Mouse (Mus musculus): ENCODE measurements around the gene Aipl1.
A peak's percentile ranks its signal among the peaks of the same experiment; 100 is the strongest.
"Not testable (repeated sequence)": the region's sequence is repeated elsewhere in the genome, so short reads cannot be mapped to it uniquely, and the experiment has no call there.

The Aipl1 gene

GRCm38 (mm10) chr11:72016518-72017252, 20.6 kb downstream of the Aipl1 start:
- no peak for DNase-seq (ENCODE audit: extremely low spot score)

DNA sequence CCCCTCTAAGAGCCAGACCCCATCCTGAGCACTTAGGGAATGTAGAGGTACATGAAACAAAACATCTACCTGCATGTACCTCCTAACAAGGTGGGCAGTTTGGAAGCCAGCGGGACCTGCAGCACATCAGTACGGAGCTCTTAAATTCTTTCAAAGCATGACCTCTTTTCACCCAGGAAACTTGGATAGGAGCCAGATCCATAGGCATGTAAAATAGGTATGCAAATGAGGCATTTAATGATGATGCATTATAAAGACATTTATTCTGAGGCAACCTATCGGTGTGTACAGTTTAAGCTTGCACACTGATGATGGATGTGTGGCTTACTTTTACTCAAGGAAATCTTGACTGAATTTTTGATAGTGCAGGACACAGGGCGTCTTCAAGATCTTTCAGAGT, 22.6 kb downstream of the Aipl1 start:
- no peak for DNase-seq (ENCODE audit: extremely low spot score)

GRCm38 (mm10) chr11:72011955-72012354, 25.4 kb downstream of the Aipl1 start:
- no peak for DNase-seq (ENCODE audit: extremely low spot score)

DNA sequence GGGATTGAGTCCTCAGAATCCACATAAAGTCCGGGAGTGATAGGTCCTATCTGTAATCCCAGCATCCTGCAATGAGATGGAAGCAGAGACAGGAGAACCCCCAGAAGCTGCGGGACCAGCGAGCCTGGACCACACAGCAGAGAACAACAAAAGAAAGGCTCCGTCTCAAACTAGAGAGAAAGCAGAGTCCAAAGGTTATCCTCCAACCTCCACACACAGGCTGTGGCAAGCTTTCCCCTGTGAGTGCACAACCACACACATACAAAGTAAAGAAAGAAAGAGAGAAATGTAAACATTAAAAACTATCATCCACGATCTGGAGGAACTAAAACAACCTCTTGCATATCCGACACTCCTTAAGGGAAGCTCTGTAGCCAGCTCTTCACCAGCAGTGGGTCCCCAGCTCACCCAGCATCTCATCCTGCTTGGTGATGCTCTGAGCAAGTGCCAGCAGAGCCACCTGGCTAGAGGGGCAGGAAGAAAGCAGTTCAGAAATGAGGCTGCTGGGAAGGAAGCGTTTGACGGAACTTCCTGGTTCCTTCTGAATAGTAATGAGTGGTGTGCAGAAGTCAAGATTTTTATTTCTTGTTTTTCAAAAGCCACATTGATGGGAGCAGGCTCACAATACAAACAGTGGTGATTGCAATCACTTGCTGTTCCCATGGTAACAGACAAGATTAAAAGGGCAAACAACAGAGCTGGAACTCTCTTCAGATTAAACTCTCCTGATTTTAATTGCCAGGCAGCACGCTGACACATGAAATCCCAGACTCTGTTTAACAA, 26.2 kb downstream of the Aipl1 start:
- no peak for DNase-seq (ENCODE audit: extremely low spot score)

- DNase-seq (ENCODE audit: extremely low spot score), result no peak
These were observed 26.9 kb downstream of the Aipl1 start for GRCm38 (mm10) chr11:72010367-72010766.

GRCm38 (mm10) chr11:72005547-72005946, 31.8 kb downstream of the Aipl1 start:
- DNase-seq (ENCODE audit: extremely low spot score), result no peak

- DNase-seq (ENCODE audit: extremely low spot score), result no peak
These were observed 34.1 kb downstream of the Aipl1 start for GRCm38 (mm10) chr11:72003171-72003570.

DNA sequence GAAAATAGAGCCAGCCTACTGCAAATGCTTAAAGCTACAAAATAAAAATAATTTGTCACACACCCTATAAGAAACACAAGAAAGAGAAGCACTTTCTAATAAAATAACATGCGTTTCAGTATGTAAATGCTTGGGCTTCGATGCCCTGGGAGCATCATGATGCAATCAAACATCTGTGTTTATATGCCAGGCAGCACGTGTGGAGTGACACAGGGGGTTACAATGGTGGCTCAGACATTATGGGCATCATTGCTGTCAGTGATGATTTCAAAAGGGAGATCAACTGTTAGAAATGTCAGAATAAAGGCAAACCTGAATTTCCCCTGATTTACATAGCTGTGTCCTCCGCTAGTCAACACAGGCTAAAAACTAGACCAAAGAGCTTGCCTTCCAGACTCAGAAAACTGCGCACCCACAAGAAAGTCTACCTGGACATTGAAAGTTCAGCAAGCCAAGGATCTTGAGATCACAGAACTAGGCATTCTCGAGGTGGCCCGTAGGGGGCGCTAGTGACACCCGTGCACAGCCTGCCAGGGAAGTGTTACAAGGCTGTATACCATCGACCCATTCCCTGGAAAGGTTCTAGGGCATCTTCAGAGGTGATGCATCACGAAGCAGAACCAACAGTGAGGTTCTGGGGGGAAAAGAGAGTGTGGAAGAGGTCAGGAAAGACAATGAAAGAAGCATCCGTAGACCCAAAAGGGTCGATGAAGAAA, 35.0 kb downstream of the Aipl1 start:
- no peak for DNase-seq (ENCODE audit: extremely low spot score)

- DNase-seq (ENCODE audit: extremely low spot score), result no peak
These were observed 37.1 kb downstream of the Aipl1 start for GRCm38 (mm10) chr11:72000194-72000593.

- DNase-seq (ENCODE audit: extremely low spot score), result no peak
These were observed 40.5 kb downstream of the Aipl1 start for GRCm38 (mm10) chr11:71996805-71997204.

- DNase-seq (ENCODE audit: extremely low spot score), result peak; percentile 41
These were observed 41.3 kb downstream of the Aipl1 start for GRCm38 (mm10) chr11:71995968-71996511.

DNA sequence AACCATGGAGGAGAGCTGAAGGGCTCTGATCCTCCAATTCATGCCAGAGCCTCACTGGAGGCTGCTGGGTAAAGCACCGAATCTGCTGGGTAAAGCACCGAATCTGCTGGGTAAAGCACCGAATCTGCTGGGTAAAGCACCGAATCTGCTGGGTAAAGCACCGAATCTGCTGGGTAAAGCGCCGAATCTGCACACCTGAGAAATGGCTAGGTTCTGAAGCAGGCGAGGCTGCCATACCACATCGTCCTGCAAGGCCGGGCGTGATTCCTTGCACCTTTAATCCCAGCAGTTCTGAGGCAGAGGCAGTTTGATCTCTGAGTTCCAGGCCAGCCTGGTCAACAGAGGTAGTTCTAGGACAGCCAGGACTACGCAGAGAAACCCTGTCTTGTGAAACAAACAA, 44.9 kb downstream of the Aipl1 start:
- DNase-seq (ENCODE audit: extremely low spot score), result no peak

DNA sequence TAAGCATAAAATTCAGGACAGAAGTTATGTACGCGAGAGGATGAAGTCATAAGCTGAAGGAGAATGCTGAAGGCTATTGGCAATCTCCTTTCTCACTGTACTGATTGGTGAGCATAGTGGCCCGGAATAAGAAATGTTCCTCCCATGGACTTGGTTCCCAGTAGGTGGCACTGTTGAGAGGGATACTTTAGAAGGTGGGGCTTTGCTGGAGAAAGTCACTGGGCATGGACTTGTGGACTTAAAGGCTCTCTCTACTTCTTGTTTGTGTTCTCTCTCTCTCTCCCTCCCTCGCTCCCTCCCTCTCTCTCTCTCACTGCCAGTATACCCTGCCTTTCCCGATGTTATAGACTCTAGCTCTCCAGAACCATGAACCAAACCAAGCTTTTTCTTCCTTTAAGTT, 45.8 kb downstream of the Aipl1 start:
- peak; percentile 54 for DNase-seq (ENCODE audit: extremely low spot score)

- DNase-seq (ENCODE audit: extremely low spot score), result not testable (repeated sequence)
These were observed 47.9 kb downstream of the Aipl1 start for GRCm38 (mm10) chr11:71989407-71989806.

- no peak for DNase-seq (ENCODE audit: extremely low spot score)
These were observed 49.9 kb downstream of the Aipl1 start for GRCm38 (mm10) chr11:71987159-71988150.

DNA sequence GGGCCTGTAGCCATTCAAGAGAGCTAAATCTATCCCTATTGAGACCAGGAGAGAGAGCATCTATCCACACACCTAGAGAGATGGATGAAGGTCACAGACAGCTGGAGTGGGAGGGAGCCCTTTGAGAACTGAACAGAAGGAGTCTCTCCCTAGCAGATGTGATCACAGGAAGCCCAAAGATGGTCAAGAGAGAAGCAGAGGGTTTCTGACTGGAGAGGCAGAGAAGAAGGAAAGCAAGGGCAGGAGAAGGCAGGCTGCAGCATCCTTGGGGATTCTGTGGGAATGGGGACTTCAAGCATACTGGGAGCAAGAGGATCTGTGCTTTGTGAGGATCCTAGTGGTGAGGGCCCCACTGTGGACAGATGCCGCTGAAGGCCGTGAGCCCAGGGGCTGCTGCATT, 51.5 kb downstream of the Aipl1 start:
- no peak for DNase-seq (ENCODE audit: extremely low spot score)

- no peak for DNase-seq (ENCODE audit: extremely low spot score)
These were observed 52.1 kb downstream of the Aipl1 start for GRCm38 (mm10) chr11:71985101-71985711.

DNA sequence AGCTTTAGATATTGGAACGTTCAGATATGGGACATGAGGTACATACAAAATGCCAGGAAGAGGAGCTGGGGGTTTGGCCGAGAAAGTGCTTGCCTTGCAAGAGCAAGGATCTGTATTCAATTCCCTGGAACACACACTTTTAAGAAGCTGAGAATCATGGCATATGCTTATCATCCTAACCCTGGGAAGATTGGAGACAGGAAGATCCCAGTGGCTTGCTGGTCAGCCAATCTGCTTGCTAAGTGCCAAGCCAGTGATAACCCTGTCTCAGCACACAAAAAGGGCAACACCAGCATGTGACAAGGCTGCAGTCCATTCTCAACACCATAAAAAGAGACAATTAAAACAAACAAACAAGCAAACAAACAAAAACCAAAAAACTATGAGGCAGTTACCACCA, 53.2 kb downstream of the Aipl1 start:
- DNase-seq (ENCODE audit: extremely low spot score), result no peak
